Mouse (Mus musculus): ENCODE measurements around the gene Fam110c. TPM values are rescaled to one million over a fixed set of nuclear protein-coding genes. Genes with fewer than 3 reads are reported as not detected.

Fam110c gene
- total and polyA plus RNA-seq, 3 experiments, result 0.10 TPM; not detected in 2

GRCm38 (mm10) chr12:31059393-31059853 lies 14.2 kb upstream of the Fam110c start:
- Histone ChIP-seq H3K79me2 (replicated peaks; ENCODE audit: control insufficient read depth, extremely low read depth, insufficient read depth, poor library complexity, severe bottlenecking) (no peaks in the 10 kb centered on the region), H3K4me2 (ENCODE audit: insufficient read depth, low read depth, poor library complexity, severe bottlenecking) (peak overlapping the region; percentile 84), H3K4me1 (ENCODE audit: control insufficient read depth in 1 of 2, insufficient read depth in 2 of 2) (peaks cover 0 to 41% of the 10 kb centered on the region in 2 experiments; a peak in 2 of 4 replicates), H3K27me3 (replicated peaks) (no peaks in the 10 kb centered on the region), H3K9ac (ENCODE audit: insufficient read depth, low read depth) (no peak overlapping the region), H3K4me3 (replicated peaks in 1 of 3; ENCODE audit: low read depth in 2 of 3, low read length in 2 of 3, poor library complexity in 1 of 3) (no peak overlapping the region), H3K27ac (ENCODE audit: insufficient read depth, low read depth) (peak overlapping the region; percentile 0; the same call in 1 of the 2 replicates), H3K9me3 (replicated peaks; ENCODE audit: low read length) (no peaks in the 10 kb centered on the region), H3K36me3 (replicated peaks in 1 of 2; ENCODE audit: control insufficient read depth in 1 of 2, insufficient read depth in 1 of 2, low read length in 1 of 2) (no peaks in the 10 kb centered on the region)
- in situ Hi-C loops (cut with MboI; ENCODE audit: low pct_ligation_motif_present, low pct_unique_long_range_greater_than_20kb, low sequenced_read_pairs), result no loop called here
- peak; percentile 88 for DNase-seq (ENCODE audit: extremely low read depth)
- TF ChIP-seq JUN (IDR thresholded peaks at IDR 0.05; ENCODE audit: insufficient read depth, low read depth, low read length) (peak; percentile 92), ETS1 (conservative IDR thresholded peaks at IDR 0.05; ENCODE audit: low read depth, low read length) (peak; percentile 100), MEF2A (IDR thresholded peaks at IDR 0.05; ENCODE audit: borderline replicate concordance, low read depth, low read length) (no peak), GABPA (IDR thresholded peaks at IDR 0.05; ENCODE audit: insufficient replicate concordance, low read depth, low read length) (no peak), POLR2AphosphoS2 (IDR thresholded peaks at IDR 0.05; ENCODE audit: low read depth, low read length) (no peak), TCF12 (IDR thresholded peaks at IDR 0.05; ENCODE audit: low read depth, low read length) (peak; percentile 97), NRF1 (IDR thresholded peaks at IDR 0.05; ENCODE audit: low read depth, low read length) (no peak), E2F4 (IDR thresholded peaks at IDR 0.05; ENCODE audit: insufficient replicate concordance, low read depth, low read length) (no peak), ZMIZ1 (IDR thresholded peaks at IDR 0.05; ENCODE audit: low read depth, low read length) (no peak), CHD1 (IDR thresholded peaks at IDR 0.05; ENCODE audit: low read depth, low read length) (no peak), CHD2 (IDR thresholded peaks at IDR 0.05; ENCODE audit: low read length) (0 out of 2 replicates have a peak, but pooled peaks have one; percentile 13), MYC (IDR thresholded peaks at IDR 0.05; ENCODE audit: low read depth, low read length) (peak; percentile 83; the same call in 1 of the 2 replicates), TBP (conservative IDR thresholded peaks at IDR 0.05; ENCODE audit: low read depth, low read length) (no peak), MAZ (IDR thresholded peaks at IDR 0.05; ENCODE audit: low read depth, low read length) (no peak), USF1 (IDR thresholded peaks at IDR 0.05; ENCODE audit: low read depth, low read length) (peak; percentile 63), ELF1 (IDR thresholded peaks at IDR 0.05; ENCODE audit: low read depth, low read length) (no peak), SIN3A (IDR thresholded peaks at IDR 0.05; ENCODE audit: low read length) (peak; percentile 59), RCOR1 (conservative IDR thresholded peaks at IDR 0.05; ENCODE audit: low read depth, low read length) (no peak; the same call in 1 of the 2 replicates), EP300 (IDR thresholded peaks at IDR 0.05; ENCODE audit: low read length) (peak; percentile 95), CTCF (conservative IDR thresholded peaks at IDR 0.05 in 1 of 2, IDR thresholded peaks at IDR 0.05 in 1 of 2; ENCODE audit: low read depth in 2 of 2, low read length in 2 of 2) (no peak), ZNF384 (IDR thresholded peaks at IDR 0.05; ENCODE audit: low read depth, low read length) (no peak), PAX5 (IDR thresholded peaks at IDR 0.05; ENCODE audit: low read length) (no peak), NELFE (IDR thresholded peaks at IDR 0.05; ENCODE audit: low read depth, low read length) (no peak), IRF4 (IDR thresholded peaks at IDR 0.05; ENCODE audit: low read depth, low read length) (peak; percentile 86), MAFK (IDR thresholded peaks at IDR 0.05; ENCODE audit: insufficient replicate concordance, low read length) (peak; percentile 89), MAX (IDR thresholded peaks at IDR 0.05; ENCODE audit: low read length) (peak; percentile 72; the same call in 1 of the 2 replicates), MXI1 (IDR thresholded peaks at IDR 0.05; ENCODE audit: low read depth, low read length) (no peak; the same call in 1 of the 2 replicates), POLR2A (IDR thresholded peaks at IDR 0.05; ENCODE audit: low read depth, low read length) (no peak), KAT2A (IDR thresholded peaks at IDR 0.05; ENCODE audit: insufficient replicate concordance, low read length) (no peak), JUND (conservative IDR thresholded peaks at IDR 0.05; ENCODE audit: low read depth, low read length) (peak; percentile 79), USF2 (conservative IDR thresholded peaks at IDR 0.05; ENCODE audit: low read depth, low read length) (peak; percentile 81), ZKSCAN1 (IDR thresholded peaks at IDR 0.05; ENCODE audit: borderline replicate concordance, low read depth, low read length) (no peak), ZC3H11A (IDR thresholded peaks at IDR 0.05; ENCODE audit: low read depth, low read length) (no peak), RAD21 (IDR thresholded peaks at IDR 0.05; ENCODE audit: low read depth, low read length) (no peak), HCFC1 (IDR thresholded peaks at IDR 0.05; ENCODE audit: low read depth, low read length) (no peak), UBTF (IDR thresholded peaks at IDR 0.05; ENCODE audit: low read depth, low read length) (no peak), SMC3 (IDR thresholded peaks at IDR 0.05; ENCODE audit: low read depth, low read length) (no peak), BHLHE40 (IDR thresholded peaks at IDR 0.05; ENCODE audit: low read depth, low read length) (peak; percentile 97)
- dilution Hi-C loops (cut with MboI; ENCODE audit: extremely low pct_ligation_motif_present, extremely low pct_unique_long_range_greater_than_20kb, low sequenced_read_pairs), result no loop called here
